Mouse (Mus musculus) ES-E14 (cell line): ENCODE data around the gene Dguok. TPM values are rescaled to one million over a fixed set of nuclear protein-coding genes. Genes with fewer than 3 reads are reported as not detected.

Experiments used
- DNase-seq: peaks from one replicate; pipeline ENCODE4 v3.0.0-alpha.2; 2013; ENCODE audit warnings: low read depth, low spot score
- H3K27ac ChIP-seq: 2 replicates; pipeline ENCODE4 v1.5.1; 2012; ENCODE audit warnings: low read depth, mild to moderate bottlenecking, low read length, moderate library complexity, mixed read lengths; ENCODE audit not compliant: poor library complexity, insufficient read depth, severe bottlenecking
- H3K36me3 ChIP-seq: 2 replicates; pipeline ENCODE4 v1.6.1; 2012; ENCODE audit warnings: mild to moderate bottlenecking, low read length, moderate library complexity, mixed read lengths; ENCODE audit not compliant: control insufficient read depth, poor library complexity, insufficient read depth, severe bottlenecking
- H3K4me1 ChIP-seq, 2 experiments: fragments of 150-350 bp in 1 of 2; sonication (generic) in 1 of 2; 2 replicates each; pipeline ENCODE4 v1.6.1; 2012; ENCODE audit warnings: low read length in 2 of 2, mild to moderate bottlenecking in 1 of 2, mixed read lengths in 1 of 2; ENCODE audit not compliant: control insufficient read depth in 2 of 2, insufficient read depth in 2 of 2, poor library complexity in 1 of 2
- H3K4me3 ChIP-seq, 2 experiments: fragments of 150-350 bp in 1 of 2; sonication (generic) in 1 of 2; 2 replicates each; pipeline ENCODE4 v1.5.1; 2012; ENCODE audit warnings: low read length in 2 of 2, low read depth in 1 of 2, mild to moderate bottlenecking in 1 of 2, mixed read lengths in 1 of 2; ENCODE audit not compliant: insufficient read depth in 1 of 2, poor library complexity in 1 of 2, severe bottlenecking in 1 of 2
- H3K9ac ChIP-seq: 2 replicates; pipeline ENCODE4 v1.6.1; 2012; ENCODE audit warnings: low read depth, mild to moderate bottlenecking, low read length, mixed read lengths; ENCODE audit not compliant: poor library complexity, insufficient read depth, severe bottlenecking
- H3K9me3 ChIP-seq: fragments of 150-350 bp; sonication (generic); 2 replicates; pipeline ENCODE4 v1.6.1; 2012; ENCODE audit warnings: low read depth, mild to moderate bottlenecking, low read length; ENCODE audit not compliant: control insufficient read depth, insufficient read depth
- CHD2 ChIP-seq: IDR thresholded peaks from 2 replicates; pipeline ENCODE4 v1.6.1; 2014; ENCODE audit warnings: mild to moderate bottlenecking, low read depth, low read length, inconsistent platforms
- HCFC1 ChIP-seq: IDR thresholded peaks from 2 replicates; pipeline ENCODE4 v1.6.1; 2012; ENCODE audit warnings: low read length, inconsistent platforms, borderline replicate concordance; ENCODE audit not compliant: insufficient read depth
- MAFK ChIP-seq: IDR thresholded peaks from 2 replicates; pipeline ENCODE4 v1.6.1; 2014; ENCODE audit warnings: mild to moderate bottlenecking, low read depth, low read length, inconsistent platforms; ENCODE audit not compliant: insufficient read depth
- ZC3H11A ChIP-seq: IDR thresholded peaks from 2 replicates; pipeline ENCODE4 v1.6.1; 2012; ENCODE audit warnings: low read depth, mild to moderate bottlenecking, inconsistent platforms, low read length, borderline replicate concordance
- ZNF384 ChIP-seq: IDR thresholded peaks from 2 replicates; pipeline ENCODE4 v1.6.1; 2012; ENCODE audit warnings: low read depth, low read length, inconsistent platforms
- in situ Hi-C, 2 experiments: fragments of 600-800 bp; cut with MboI; formaldehyde crosslinking; loops; one replicate each; pipeline ENCODE4 v1.15.1; 2025; ENCODE audit warnings: low sequenced_read_pairs in 2 of 2, inconsistent platforms in 1 of 2; ENCODE audit not compliant: unreplicated experiment in 2 of 2
- total RNA-seq: library from RNA; depleted of rRNA; stranded (reverse); fragments of 300-350 nt; gene quantifications from 2 replicates; pipeline ENCODE4 v1.2.3, GENCODE M21; 2012

The Dguok gene
- total RNA-seq, 1 experiment, result 21.4 TPM

DNA sequence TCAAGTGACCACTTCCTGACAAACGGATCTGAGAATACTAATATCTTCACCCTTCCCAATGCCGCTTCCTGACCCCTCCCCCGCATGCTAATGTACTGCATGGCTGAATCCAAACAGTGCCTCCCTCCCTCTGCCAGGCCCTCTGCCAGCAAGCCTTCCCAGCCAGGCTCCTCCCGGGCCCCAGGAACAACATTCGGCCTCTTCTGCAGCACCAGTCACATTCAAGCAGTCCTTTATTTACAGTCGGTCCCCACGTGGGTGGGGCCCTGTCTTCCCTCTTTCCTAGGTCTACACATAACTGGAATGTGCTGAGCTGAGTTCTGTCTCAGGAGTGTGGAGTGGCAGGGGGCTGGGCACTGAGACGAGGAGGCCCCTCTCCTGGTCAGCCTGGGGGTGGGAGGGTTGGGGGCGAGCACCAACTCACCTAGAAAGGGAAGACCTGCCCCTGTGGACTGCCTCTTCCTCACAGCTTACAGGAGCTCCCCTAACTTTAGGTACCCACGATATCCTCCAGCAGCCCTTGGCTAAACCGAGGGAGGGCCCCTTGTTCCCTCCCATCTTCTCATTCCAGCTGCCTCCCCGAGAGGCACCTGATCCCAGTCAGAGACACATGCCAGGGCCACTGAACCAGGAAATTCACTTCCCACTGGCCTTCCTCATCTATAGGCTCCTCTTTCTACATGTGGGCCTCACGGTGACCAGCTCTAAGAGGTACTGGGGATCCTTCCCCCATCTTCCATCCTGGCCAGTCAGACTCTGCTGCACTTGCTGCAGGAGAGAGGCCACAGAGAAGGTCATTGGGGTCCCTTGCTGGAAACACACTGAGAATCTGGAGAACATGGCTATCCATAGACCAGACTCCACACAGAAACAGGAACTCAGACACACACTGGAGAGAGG, 63.1 kb downstream of the Dguok start:
- H3K4me1 ChIP-seq, result peaks cover 0 to 9% of the 10 kb centered on the region in 2 experiments; a peak in 1 of 4 replicates
- no peak overlapping the region for H3K27ac ChIP-seq
- H3K9ac ChIP-seq, result no peak overlapping the region
- in situ Hi-C loops, result no loop called here
- no peak for DNase-seq
- H3K4me3 ChIP-seq, result no peak overlapping the region
- H3K36me3 ChIP-seq, result no peaks in the 10 kb centered on the region
- no peaks in the 10 kb centered on the region for H3K9me3 ChIP-seq
- TF ChIP-seq MAFK, result no peak
- no peak for TF ChIP-seq CHD2
- TF ChIP-seq ZC3H11A, result no peak
- no peak for TF ChIP-seq HCFC1
- TF ChIP-seq ZNF384, result no peak

GRCm38 (mm10) chr6:83442639-83443038, 64.1 kb downstream of the Dguok start:
- Histone ChIP-seq H3K36me3 (no peaks in the 10 kb centered on the region), H3K9me3 (no peaks in the 10 kb centered on the region), H3K4me3 (no peak overlapping the region), H3K4me1 (peaks cover 0 to 9% of the 10 kb centered on the region in 2 experiments; a peak in 1 of 4 replicates), H3K27ac (no peak overlapping the region), H3K9ac (no peak overlapping the region)
- TF ChIP-seq ZC3H11A (no peak), HCFC1 (no peak), MAFK (no peak), CHD2 (no peak), ZNF384 (no peak)
- in situ Hi-C loops, result no loop called here
- DNase-seq, result no peak

GRCm38 (mm10) chr6:83441259-83442061, 65.3 kb downstream of the Dguok start:
- TF ChIP-seq CHD2, result no peak
- 0 out of 2 replicates have a peak, but pooled peaks have one; percentile 14 for TF ChIP-seq HCFC1
- DNase-seq, result no peak
- no peaks in the 10 kb centered on the region for H3K36me3 ChIP-seq
- H3K9me3 ChIP-seq, result no peaks in the 10 kb centered on the region
- H3K27ac ChIP-seq, result no peak overlapping the region
- H3K4me1 ChIP-seq, result peaks cover 0 to 9% of the 10 kb centered on the region in 2 experiments; a peak in 1 of 4 replicates
- peak overlapping the region; percentile 55; the same call in 1 of the 2 replicates for H3K9ac ChIP-seq
- peak overlapping the region; percentile 67 to 82 for H3K4me3 ChIP-seq
- in situ Hi-C loops, result no loop called here

GRCm38 (mm10) chr6:83440510-83441258, 66.1 kb downstream of the Dguok start:
- peak overlapping the region; percentile 67 to 82 for H3K4me3 ChIP-seq
- in situ Hi-C loops, result no loop called here
- no peak overlapping the region for H3K27ac ChIP-seq
- H3K36me3 ChIP-seq, result no peaks in the 10 kb centered on the region
- H3K9ac ChIP-seq, result 0 out of 2 replicates have a peak overlapping the region, but pooled peaks have one; percentile 55
- H3K4me1 ChIP-seq, result peaks cover 0 to 9% of the 10 kb centered on the region in 2 experiments; a peak in 1 of 4 replicates
- no peak for TF ChIP-seq CHD2
- TF ChIP-seq HCFC1, result 0 out of 2 replicates have a peak, but pooled peaks have one; percentile 8
- H3K9me3 ChIP-seq, result no peaks in the 10 kb centered on the region
- no peak for DNase-seq
